Mouse (Mus musculus): Measurements from ENCODE around the gene Gm20736. TPM values are rescaled to one million over a fixed set of nuclear protein-coding genes. Genes with fewer than 3 reads are reported as not detected.
"Not testable (repeated sequence)": the region's sequence is repeated elsewhere in the genome, so short reads cannot be mapped to it uniquely, and the experiment has no call there.

The Gm20736 gene
- total RNA-seq (2021), result not detected
- long read RNA-seq, experiment 1, result 0 reads
- long read RNA-seq, experiment 2, result 0 reads

DNA sequence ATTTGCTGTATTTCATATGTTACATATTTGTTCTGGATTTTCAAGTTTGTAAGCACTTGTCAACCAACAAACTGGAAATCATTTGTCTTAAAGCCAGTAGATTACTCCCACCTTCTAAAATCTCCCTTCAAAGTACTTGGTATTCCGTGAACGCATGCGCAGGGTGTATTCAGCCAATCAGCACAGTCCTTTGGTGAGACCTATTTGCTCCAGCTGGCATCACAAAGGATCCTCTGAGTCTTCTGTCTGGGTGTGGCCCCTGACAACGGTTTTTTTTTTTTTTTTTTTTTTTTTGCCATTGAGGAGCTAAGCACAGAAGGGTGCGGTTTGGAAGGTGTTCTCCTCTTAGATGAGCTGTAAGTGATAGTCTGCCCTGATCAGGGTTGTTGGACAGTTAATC is at the start of gene Gm20736:
Gm20736 (plus strand) TSS at position 301 of the 400 bp plus-strand sequence.
- intact Hi-C loops (cut with DNase I); DNase-seq: not testable (repeated sequence)

Other genes starting within 250 kb of the Gm20736 start
- not detected for gene Gm20924, start 170.2 kb upstream of the Gm20736 start, total RNA-seq (2021)